Mouse (Mus musculus): ENCODE measurements around the gene Plcl1. TPM values are rescaled to one million over a fixed set of nuclear protein-coding genes. Genes with fewer than 3 reads are reported as not detected.

Gene Plcl1
- polyA plus RNA-seq, 1 experiment = 12.2 TPM

GRCm38 (mm10) chr1:55699393-55699970 is 293.8 kb downstream of the Plcl1 start:
- no peaks in the 10 kb centered on the region for H3K27me3 ChIP-seq (ENCODE audit: control insufficient read depth, insufficient read depth, low read length)
- TF ChIP-seq POLR2A (IDR thresholded peaks at IDR 0.05; ENCODE audit: borderline replicate concordance, insufficient read depth, low read length) = no peak
- no peak for TF ChIP-seq CTCF (IDR thresholded peaks at IDR 0.05; ENCODE audit: borderline replicate concordance, insufficient read depth, low read depth, low read length)
- H3K4me3 ChIP-seq (replicated peaks; ENCODE audit: insufficient read depth, low read depth, low read length) = no peak overlapping the region
- no peaks in the 10 kb centered on the region for H3K4me1 ChIP-seq (ENCODE audit: control insufficient read depth, insufficient read depth, low read length)
- WGBS = 63% methylated on average over 3 of the region's 3 CpGs
- no peak overlapping the region for H3K27ac ChIP-seq (ENCODE audit: insufficient read depth, low read length)
- DNase-seq = no peak

- H3K4me3 ChIP-seq (replicated peaks; ENCODE audit: insufficient read depth, low read depth, low read length) = no peak overlapping the region
- no peak for TF ChIP-seq POLR2A (IDR thresholded peaks at IDR 0.05; ENCODE audit: borderline replicate concordance, insufficient read depth, low read length)
- TF ChIP-seq CTCF (IDR thresholded peaks at IDR 0.05; ENCODE audit: borderline replicate concordance, insufficient read depth, low read depth, low read length) = no peak
- no peak for DNase-seq
- no peak overlapping the region for H3K27ac ChIP-seq (ENCODE audit: insufficient read depth, low read length)
- WGBS = 95% methylated on average over 1 of the region's 1 CpGs
- no peaks in the 10 kb centered on the region for H3K27me3 ChIP-seq (ENCODE audit: control insufficient read depth, insufficient read depth, low read length)
- H3K4me1 ChIP-seq (ENCODE audit: control insufficient read depth, insufficient read depth, low read length) = no peaks in the 10 kb centered on the region
Observed at GRCm38 (mm10) chr1:55700016-55700415, 294.3 kb downstream of the Plcl1 start.

GRCm38 (mm10) chr1:55700726-55701125 is 295.0 kb downstream of the Plcl1 start:
- Histone ChIP-seq H3K4me3 (replicated peaks; ENCODE audit: insufficient read depth, low read depth, low read length) (no peak overlapping the region), H3K4me1 (ENCODE audit: control insufficient read depth, insufficient read depth, low read length) (no peaks in the 10 kb centered on the region), H3K27ac (ENCODE audit: insufficient read depth, low read length) (no peak overlapping the region), H3K27me3 (ENCODE audit: control insufficient read depth, insufficient read depth, low read length) (no peaks in the 10 kb centered on the region)
- DNase-seq = no peak
- 66% methylated on average over 6 of the region's 6 CpGs for WGBS
- TF ChIP-seq POLR2A (IDR thresholded peaks at IDR 0.05; ENCODE audit: borderline replicate concordance, insufficient read depth, low read length) (no peak), CTCF (IDR thresholded peaks at IDR 0.05; ENCODE audit: borderline replicate concordance, insufficient read depth, low read depth, low read length) (no peak)

GRCm38 (mm10) chr1:55701601-55702000 is 295.9 kb downstream of the Plcl1 start:
- Histone ChIP-seq H3K4me3 (replicated peaks; ENCODE audit: insufficient read depth, low read depth, low read length) (no peak overlapping the region), H3K27ac (ENCODE audit: insufficient read depth, low read length) (no peak overlapping the region), H3K27me3 (ENCODE audit: control insufficient read depth, insufficient read depth, low read length) (no peaks in the 10 kb centered on the region), H3K4me1 (ENCODE audit: control insufficient read depth, insufficient read depth, low read length) (no peaks in the 10 kb centered on the region)
- 49% methylated on average over 6 of the region's 6 CpGs for WGBS
- DNase-seq = no peak
- TF ChIP-seq POLR2A (IDR thresholded peaks at IDR 0.05; ENCODE audit: borderline replicate concordance, insufficient read depth, low read length) = no peak
- no peak for TF ChIP-seq CTCF (IDR thresholded peaks at IDR 0.05; ENCODE audit: borderline replicate concordance, insufficient read depth, low read depth, low read length)

- Histone ChIP-seq H3K27ac (ENCODE audit: insufficient read depth, low read length) (no peak overlapping the region), H3K4me3 (replicated peaks; ENCODE audit: insufficient read depth, low read depth, low read length) (no peak overlapping the region), H3K27me3 (ENCODE audit: control insufficient read depth, insufficient read depth, low read length) (no peaks in the 10 kb centered on the region), H3K4me1 (ENCODE audit: control insufficient read depth, insufficient read depth, low read length) (no peaks in the 10 kb centered on the region)
- 48% methylated on average over 3 of the region's 3 CpGs for WGBS
- DNase-seq = no peak
- TF ChIP-seq POLR2A (IDR thresholded peaks at IDR 0.05; ENCODE audit: borderline replicate concordance, insufficient read depth, low read length) (no peak), CTCF (IDR thresholded peaks at IDR 0.05; ENCODE audit: borderline replicate concordance, insufficient read depth, low read depth, low read length) (no peak)
Observed at GRCm38 (mm10) chr1:55702106-55702505, 296.4 kb downstream of the Plcl1 start.

DNA sequence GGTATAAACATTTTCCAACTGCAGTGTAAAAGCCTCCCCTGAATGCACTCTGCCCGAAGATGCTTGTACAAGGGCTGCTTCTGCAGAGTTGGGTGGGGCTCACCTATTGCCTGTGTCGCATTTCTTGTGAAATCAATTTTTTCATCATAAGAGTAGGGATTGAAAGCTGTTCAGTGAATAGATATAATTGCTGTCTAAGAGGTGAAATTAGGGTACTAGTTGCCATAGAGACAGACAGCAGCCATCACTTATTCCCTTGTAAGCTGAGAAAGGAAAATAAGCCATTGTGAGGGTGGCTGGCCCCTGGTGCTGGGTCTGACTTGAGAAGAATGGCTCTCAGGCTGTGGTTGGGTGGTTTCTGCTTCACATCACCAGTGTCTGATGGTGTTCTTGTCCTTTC is 299.0 kb downstream of the Plcl1 start:
- Histone ChIP-seq H3K4me3 (replicated peaks; ENCODE audit: insufficient read depth, low read depth, low read length) (no peak overlapping the region), H3K27me3 (ENCODE audit: control insufficient read depth, insufficient read depth, low read length) (no peaks in the 10 kb centered on the region), H3K4me1 (ENCODE audit: control insufficient read depth, insufficient read depth, low read length) (no peaks in the 10 kb centered on the region), H3K27ac (ENCODE audit: insufficient read depth, low read length) (no peak overlapping the region)
- WGBS = 88% methylated on average over 2 of the region's 2 CpGs
- TF ChIP-seq CTCF (IDR thresholded peaks at IDR 0.05; ENCODE audit: borderline replicate concordance, insufficient read depth, low read depth, low read length) (no peak), POLR2A (IDR thresholded peaks at IDR 0.05; ENCODE audit: borderline replicate concordance, insufficient read depth, low read length) (no peak)
- DNase-seq = no peak

- Histone ChIP-seq H3K27me3 (ENCODE audit: control insufficient read depth, insufficient read depth, low read length) (no peaks in the 10 kb centered on the region), H3K4me1 (ENCODE audit: control insufficient read depth, insufficient read depth, low read length) (no peaks in the 10 kb centered on the region), H3K27ac (ENCODE audit: insufficient read depth, low read length) (no peak overlapping the region), H3K4me3 (replicated peaks; ENCODE audit: insufficient read depth, low read depth, low read length) (no peak overlapping the region)
- 62% methylated on average over 6 of the region's 6 CpGs for WGBS
- TF ChIP-seq CTCF (IDR thresholded peaks at IDR 0.05; ENCODE audit: borderline replicate concordance, insufficient read depth, low read depth, low read length) (no peak), POLR2A (IDR thresholded peaks at IDR 0.05; ENCODE audit: borderline replicate concordance, insufficient read depth, low read length) (no peak)
- no peak for DNase-seq
Observed at GRCm38 (mm10) chr1:55705173-55705572, 299.5 kb downstream of the Plcl1 start.

- TF ChIP-seq CTCF (IDR thresholded peaks at IDR 0.05; ENCODE audit: borderline replicate concordance, insufficient read depth, low read depth, low read length) = no peak
- no peak for TF ChIP-seq POLR2A (IDR thresholded peaks at IDR 0.05; ENCODE audit: borderline replicate concordance, insufficient read depth, low read length)
- no peaks in the 10 kb centered on the region for H3K4me1 ChIP-seq (ENCODE audit: control insufficient read depth, insufficient read depth, low read length)
- WGBS = 74% methylated on average over 3 of the region's 3 CpGs
- no peak overlapping the region for H3K4me3 ChIP-seq (replicated peaks; ENCODE audit: insufficient read depth, low read depth, low read length)
- H3K27ac ChIP-seq (ENCODE audit: insufficient read depth, low read length) = no peak overlapping the region
- no peaks in the 10 kb centered on the region for H3K27me3 ChIP-seq (ENCODE audit: control insufficient read depth, insufficient read depth, low read length)
- DNase-seq = no peak
Observed at GRCm38 (mm10) chr1:55705756-55706155, 300.0 kb downstream of the Plcl1 start.

Data from cerebellum, adult 2 months (tissue).